In genomic region chr12:8935349-8935748, GRCm38 (mm10) we compare ENCODE assay signal across 10 mouse cellular contexts. TPM values are rescaled to one million over a fixed set of nuclear protein-coding genes. Genes with fewer than 3 reads are reported as not detected.
DNase-seq lines count a peak whose midpoint lies in the region; ATAC-seq and TF ChIP-seq lines count a peak whose summit lies in the region.
"Had no signal": no experiment of that assay in that cellular context is flagged by ENCODE, and none has a peak within 500 bp of the region (broad histone marks: within the 10 kb centered on the region; RNA-seq: fewer than 3 reads in every experiment).

No protein-coding gene starts in this region.

- H3K4me2 ChIP-seq in neural tube, embryonic 13.5 days: no peak overlapping the region

- H3K4me1 ChIP-seq in neural tube, embryonic 13.5 days (replicated peaks): peaks cover 24% of the 10 kb centered on the region
- H3K4me1 ChIP-seq in thymus, adult 2 months (replicated peaks; ENCODE audit: control insufficient read depth, insufficient read depth, low read length): no peaks in the 10 kb centered on the region

- H3K4me3 ChIP-seq in neural tube, embryonic 13.5 days: no peak overlapping the region
- no peak overlapping the region for H3K4me3 ChIP-seq in thymus, adult 2 months (ENCODE audit: control insufficient read depth, insufficient read depth, low read length)
- H3K4me3 ChIP-seq: left cerebral cortex, adult 2 months had no signal

- no peaks in the 10 kb centered on the region for H3K9me3 ChIP-seq in neural tube, embryonic 13.5 days

- WGBS in neural tube, embryonic 13.5 days: 48% methylated on average over 5 of the region's 5 CpGs
- 92% methylated on average over 5 of the region's 5 CpGs for WGBS in thymus, adult 2 months

- peaks cover 66% of the 10 kb centered on the region for H3K36me3 ChIP-seq in neural tube, embryonic 13.5 days
- H3K36me3 ChIP-seq in thymus, adult 2 months (ENCODE audit: control insufficient read depth, insufficient read depth, low read length): peaks cover 60% of the 10 kb centered on the region

- no peak overlapping the region for H3K27ac ChIP-seq in neural tube, embryonic 13.5 days (replicated peaks)
- no peak overlapping the region for H3K27ac ChIP-seq in thymus, adult 2 months (ENCODE audit: control insufficient read depth, insufficient read depth, low read length)
- H3K27ac ChIP-seq: left cerebral cortex, adult 2 months had no signal

- H3K9ac ChIP-seq in neural tube, embryonic 13.5 days: no peak overlapping the region

- no peak for TF ChIP-seq CTCF in thymus, adult 2 months (IDR thresholded peaks at IDR 0.05; ENCODE audit: borderline replicate concordance, control insufficient read depth, extremely low read depth, insufficient read depth, low read length, poor library complexity)

- DNase-seq in adrenal gland, adult (ENCODE audit: inconsistent age in 2 of 2, low spot score in 1 of 2): peak; percentile 86 to 90
- no peak for DNase-seq in adrenal gland, postnatal 4 days (ENCODE audit: low spot score in 2 of 2)
- no peak for DNase-seq in neural tube, embryonic 10.5 days (ENCODE audit: extremely low spot score, low spot score)
- DNase-seq in kidney, adult 18-20 months: peak; percentile 80
- DNase-seq in skeletal muscle tissue, adult 2 months (ENCODE audit: low read depth, low spot score): peak; percentile 65
- DNase-seq in thymus, adult 2 months: no peak
- DNase-seq: cerebellum, adult 11 months had no signal

- no peaks in the 10 kb centered on the region for H3K27me3 ChIP-seq in neural tube, embryonic 13.5 days
- H3K27me3 ChIP-seq in thymus, adult 2 months (ENCODE audit: control insufficient read depth, insufficient read depth, low read length): no peaks in the 10 kb centered on the region

- TF ChIP-seq POLR2A in thymus, adult 2 months (IDR thresholded peaks at IDR 0.05; ENCODE audit: control insufficient read depth, extremely low read depth, insufficient read depth, low read length, poor library complexity): no peak

- peak; percentile 82 for ATAC-seq in neural tube, embryonic 13.5 days (ENCODE audit: low read depth)
- ATAC-seq in erythroblast, adult 5-6 weeks (replicated peaks; ENCODE audit: low FRiP score, poor library complexity, severe bottlenecking): no peak

RNA-seq across cellular contexts. Expression of gene Matn3, which starts 12.4 kb away (rescaled TPM):
- under 1 TPM in 1 of 2 experiments, not detected in 1; 0.14 TPM for total RNA-seq in adrenal gland, postnatal 4 days (2021)
- 1.4 and 1.9 TPM in 2 replicates for polyA plus RNA-seq in neural tube, embryonic 13.5 days (2015; fragmentation: Nextera tagmentation; extraction: Ambion mirVana)
- polyA plus RNA-seq in thymus, adult 2 months (2012; rRNA removed): 0.06 and 0.15 TPM in 2 replicates
- not detected in 2 replicates for total RNA-seq in erythroblast, adult 5-6 weeks (2015; ENCODE audit: low replicate concordance)
- not detected in 2 replicates for total RNA-seq in erythroblast, adult 5-6 weeks (2017; ENCODE audit: low replicate concordance)

RNA-seq across cellular contexts. Expression of gene Laptm4a, which starts 13.9 kb away (rescaled TPM):
- 100 to 1,000 TPM; 462 to 510 TPM for total RNA-seq in adrenal gland, postnatal 4 days (2021)
- 235 and 251 TPM in 2 replicates for polyA plus RNA-seq in neural tube, embryonic 13.5 days (2015; fragmentation: Nextera tagmentation; extraction: Ambion mirVana)
- polyA plus RNA-seq in thymus, adult 2 months (2012; rRNA removed): 109 and 138 TPM in 2 replicates
- 82.0 and 92.8 TPM in 2 replicates for total RNA-seq in erythroblast, adult 5-6 weeks (2015; ENCODE audit: low replicate concordance)
- 120 and 147 TPM in 2 replicates for total RNA-seq in erythroblast, adult 5-6 weeks (2017; ENCODE audit: low replicate concordance)

RNA-seq across cellular contexts. Expression of gene Wdr35, which starts 38.3 kb away (rescaled TPM):
- total RNA-seq in adrenal gland, postnatal 4 days (2021): 10 to 100 TPM; 21.1 to 24.4 TPM
- 15.4 and 22.0 TPM in 2 replicates for polyA plus RNA-seq in neural tube, embryonic 13.5 days (2015; fragmentation: Nextera tagmentation; extraction: Ambion mirVana)
- 1.6 and 1.8 TPM in 2 replicates for polyA plus RNA-seq in thymus, adult 2 months (2012; rRNA removed)
- total RNA-seq in erythroblast, adult 5-6 weeks (2015; ENCODE audit: low replicate concordance): 2.9 TPM in 1 of 2 replicates, not detected in the other
- total RNA-seq in erythroblast, adult 5-6 weeks (2017; ENCODE audit: low replicate concordance): 1.1 TPM in 2 replicates

Comparison
In these comparisons a context has a peak if more than half of its experiments do, and no peak if none do; other contexts are left out.
1. DNase-seq: peak in adrenal gland, adult (2 of 2), kidney, adult 18-20 months (single experiment) and skeletal muscle tissue, adult 2 months (single experiment); none in adrenal gland, postnatal 4 days (0 of 2), neural tube, embryonic 10.5 days (single experiment) and thymus, adult 2 months (single experiment).
2. RNA of gene Wdr35, which starts 38.3 kb away (total RNA-seq): 21.1 to 24.4 TPM in adrenal gland, postnatal 4 days; 1.1 to 2.9 TPM in erythroblast, adult 5-6 weeks; every median in the first group is over 4 times any median in the second.